Mouse (Mus musculus): ENCODE results near the gene Add3.

Gene Add3

GRCm38 (mm10) chr19:53166367-53166766, 26.1 kb downstream of the Add3 start:
- no peak for DNase-seq (ENCODE audit: low spot score)

- no peak for DNase-seq (ENCODE audit: low spot score)
Measured at GRCm38 (mm10) chr19:53168576-53168975, 28.3 kb downstream of the Add3 start.

GRCm38 (mm10) chr19:53170651-53171050, 30.4 kb downstream of the Add3 start:
- DNase-seq (ENCODE audit: low spot score): no peak

- DNase-seq (ENCODE audit: low spot score): no peak
Measured at GRCm38 (mm10) chr19:53174034-53174433, 33.8 kb downstream of the Add3 start.

GRCm38 (mm10) chr19:53175550-53175949, 35.3 kb downstream of the Add3 start:
- no peak for DNase-seq (ENCODE audit: low spot score)

- DNase-seq (ENCODE audit: low spot score): no peak
Measured at GRCm38 (mm10) chr19:53176518-53176917, 36.3 kb downstream of the Add3 start.

- no peak for DNase-seq (ENCODE audit: low spot score)
Measured at GRCm38 (mm10) chr19:53178611-53179528, 38.6 kb downstream of the Add3 start.

GRCm38 (mm10) chr19:53180168-53180803, 40.0 kb downstream of the Add3 start:
- no peak for DNase-seq (ENCODE audit: low spot score)

GRCm38 (mm10) chr19:53181003-53181861, 41.0 kb downstream of the Add3 start:
- DNase-seq (ENCODE audit: low spot score): peak; percentile 21

- DNase-seq (ENCODE audit: low spot score): no peak
Measured at GRCm38 (mm10) chr19:53183620-53184019, 43.4 kb downstream of the Add3 start.

GRCm38 (mm10) chr19:53184216-53184615, 44.0 kb downstream of the Add3 start:
- DNase-seq (ENCODE audit: low spot score): no peak

- DNase-seq (ENCODE audit: low spot score): no peak
Measured at GRCm38 (mm10) chr19:53184911-53185310, 44.7 kb downstream of the Add3 start.

GRCm38 (mm10) chr19:53185486-53186134, 45.4 kb downstream of the Add3 start:
- no peak for DNase-seq (ENCODE audit: low spot score)

- DNase-seq (ENCODE audit: low spot score): no peak
Measured at GRCm38 (mm10) chr19:53186456-53186855, 46.2 kb downstream of the Add3 start.

GRCm38 (mm10) chr19:53187533-53187932, 47.3 kb downstream of the Add3 start:
- no peak for DNase-seq (ENCODE audit: low spot score)

GRCm38 (mm10) chr19:53188186-53188585, 47.9 kb downstream of the Add3 start:
- DNase-seq (ENCODE audit: low spot score): no peak

GRCm38 (mm10) chr19:53188724-53189220, 48.5 kb downstream of the Add3 start:
- no peak for DNase-seq (ENCODE audit: low spot score)

GRCm38 (mm10) chr19:53189736-53190135, 49.5 kb downstream of the Add3 start:
- DNase-seq (ENCODE audit: low spot score): no peak

GRCm38 (mm10) chr19:53190232-53190631, 50.0 kb downstream of the Add3 start:
- DNase-seq (ENCODE audit: low spot score): no peak

- DNase-seq (ENCODE audit: low spot score): no peak
Measured at GRCm38 (mm10) chr19:53191867-53192487, 51.7 kb downstream of the Add3 start.

GRCm38 (mm10) chr19:53193190-53193589, 52.9 kb downstream of the Add3 start:
- no peak for DNase-seq (ENCODE audit: low spot score)

Data from ovary, postnatal 10 days (tissue).